Mouse (Mus musculus): ENCODE measurements around the gene Mall.

GRCm38 (mm10) chr2:127655419-127655818, 74.3 kb downstream of the Mall start:
- TF ChIP-seq CTCF (IDR thresholded peaks at IDR 0.05; ENCODE audit: low read depth), result no peak
- no peak for TF ChIP-seq EP300 (IDR thresholded peaks at IDR 0.05; ENCODE audit: low read depth)
